Mouse (Mus musculus) midbrain, postnatal 0 days (tissue): ENCODE data around the gene Ccdc155. TPM values are rescaled to one million over a fixed set of nuclear protein-coding genes. Genes with fewer than 3 reads are reported as not detected.

ENCODE experiments used
- ATAC-seq: fragments of 200-750 bp; cut with Nextera tagmentation; 2 replicates; pipeline ENCODE4 v1.8.0; 2017; ENCODE audit warnings: moderate number of reproducible peaks, mild to moderate bottlenecking, moderate TSS enrichment, moderate library complexity; ENCODE audit not compliant: low FRiP score
- DNase-seq: peaks from one replicate; pipeline ENCODE4 v3.0.0-alpha.2; 2015; ENCODE audit warnings: low spot score
- H3K27ac ChIP-seq: fragments of 300-500 bp; sonication (generic); 2 replicates; pipeline ENCODE4 v1.5.1; 2014; ENCODE audit warnings: low read depth, mild to moderate bottlenecking, low read length, mixed read lengths
- H3K27me3 ChIP-seq: fragments of 300-500 bp; sonication (generic); 2 replicates; pipeline ENCODE4 v1.6.1; 2014; ENCODE audit warnings: low read length, control low read depth, mixed read lengths; ENCODE audit not compliant: insufficient read depth
- H3K36me3 ChIP-seq: fragments of 300-500 bp; sonication (generic); 2 replicates; pipeline ENCODE4 v1.6.1; 2014; ENCODE audit warnings: low read length, control low read depth, mixed read lengths; ENCODE audit not compliant: insufficient read depth
- H3K4me1 ChIP-seq: fragments of 300-500 bp; sonication (generic); 2 replicates; pipeline ENCODE4 v1.6.1; 2014; ENCODE audit warnings: mild to moderate bottlenecking, control low read depth, antibody characterized with exemption, low read length, mixed read lengths; ENCODE audit not compliant: insufficient read depth
- H3K4me2 ChIP-seq: fragments of 300-500 bp; sonication (generic); 2 replicates; pipeline ENCODE4 v1.6.1; 2014; ENCODE audit warnings: low read depth, mild to moderate bottlenecking, low read length, mixed read lengths; ENCODE audit not compliant: poor library complexity, severe bottlenecking
- H3K4me3 ChIP-seq: fragments of 300-500 bp; sonication (generic); 2 replicates; pipeline ENCODE4 v1.5.1; 2014; ENCODE audit warnings: low read depth, mild to moderate bottlenecking, low read length, moderate library complexity
- H3K9ac ChIP-seq: fragments of 300-500 bp; sonication (generic); replicated peaks from 2 replicates; pipeline ENCODE4 v1.6.1; 2014; ENCODE audit warnings: mild to moderate bottlenecking, low read length, moderate library complexity, mixed read lengths; ENCODE audit not compliant: poor library complexity, severe bottlenecking
- H3K9me3 ChIP-seq: fragments of 300-500 bp; sonication (generic); 2 replicates; pipeline ENCODE4 v1.6.1; 2016; ENCODE audit warnings: low read length, control low read depth
- CTCF ChIP-seq: IDR thresholded peaks from 2 replicates; pipeline ENCODE4 v1.5.1; 2016; ENCODE audit warnings: antibody characterized with exemption, mild to moderate bottlenecking
- WGBS: fragments of 180-500 bp; shearing (Covaris S2); extraction: QIAGEN DNeasy Blood & Tissue Kit; methylation state at CpG from one replicate; pipeline ENCODE4 v1.1.7; 2014; 5-methylcytosine and 5-hydroxymethylcytosine counted together
- polyA plus RNA-seq: library from polyadenylated mRNA; unstranded; fragments of >200 nt; fragmentation: Nextera tagmentation; extraction: Ambion mirVana; gene quantifications from 2 replicates; pipeline ENCODE4 v1.2.1, GENCODE M21; 2015
- total RNA-seq: library from RNA; depleted of rRNA; stranded (reverse); fragments of >200 nt; gene quantifications from 2 replicates; pipeline ENCODE4 v1.2.3, GENCODE M21; 2014

Gene Ccdc155
- total and polyA plus RNA-seq, 2 experiments from 2014 or later: 0.32 to 0.38 TPM

- TF ChIP-seq CTCF: no peak
- ATAC-seq: no peak
- Histone ChIP-seq H3K27ac (no peak overlapping the region), H3K9ac (no peak overlapping the region), H3K4me1 (peaks cover 8% of the 10 kb centered on the region; the same call in 1 of the 2 replicates), H3K9me3 (no peaks in the 10 kb centered on the region), H3K27me3 (peaks cover 3% of the 10 kb centered on the region; the same call in 1 of the 2 replicates), H3K4me2 (no peak overlapping the region), H3K4me3 (no peak overlapping the region), H3K36me3 (peaks cover 28% of the 10 kb centered on the region)
- WGBS: 92% methylated on average over 6 of the region's 6 CpGs
- DNase-seq: no peak
These were observed 45.7 kb downstream of the Ccdc155 start for GRCm38 (mm10) chr7:45158991-45159390.

GRCm38 (mm10) chr7:45157459-45157858, 47.2 kb downstream of the Ccdc155 start:
- no peak overlapping the region for H3K4me2 ChIP-seq
- H3K4me1 ChIP-seq: 0 out of 2 replicates have a peak, but pooled peaks cover 3% of the 10 kb centered on the region
- ATAC-seq (no peak), DNase-seq (no peak)
- no peaks in the 10 kb centered on the region for H3K9me3 ChIP-seq
- no peak overlapping the region for H3K27ac ChIP-seq
- no peak overlapping the region for H3K9ac ChIP-seq
- no peak for TF ChIP-seq CTCF
- no peak overlapping the region for H3K4me3 ChIP-seq
- H3K27me3 ChIP-seq: no peaks in the 10 kb centered on the region
- 87% methylated on average over 14 of the region's 14 CpGs for WGBS
- H3K36me3 ChIP-seq: peaks cover 28% of the 10 kb centered on the region

- Histone ChIP-seq H3K9ac (no peak overlapping the region), H3K36me3 (peaks cover 28% of the 10 kb centered on the region), H3K4me2 (no peak overlapping the region), H3K9me3 (no peaks in the 10 kb centered on the region), H3K4me3 (no peak overlapping the region), H3K4me1 (no peaks in the 10 kb centered on the region), H3K27me3 (no peaks in the 10 kb centered on the region), H3K27ac (no peak overlapping the region)
- DNase-seq: no peak
- no peak for ATAC-seq
- no peak for TF ChIP-seq CTCF
- WGBS: 95% methylated on average over 15 of the region's 15 CpGs
These were observed 48.5 kb downstream of the Ccdc155 start for GRCm38 (mm10) chr7:45156206-45156605.

- peak overlapping the region; percentile 69 for H3K4me2 ChIP-seq
- WGBS: 87% methylated on average over 9 of the region's 9 CpGs
These were observed 49.1 kb downstream of the Ccdc155 start for GRCm38 (mm10) chr7:45155590-45155989.

GRCm38 (mm10) chr7:45154993-45155514, 49.6 kb downstream of the Ccdc155 start:
- DNase-seq: peak; percentile 46
- no peak overlapping the region for H3K9ac ChIP-seq
- peak overlapping the region; percentile 58 for H3K4me3 ChIP-seq
- peak overlapping the region; percentile 69 for H3K4me2 ChIP-seq
- H3K9me3 ChIP-seq: no peaks in the 10 kb centered on the region
- peak; percentile 55; the same call in 1 of the 2 replicates for ATAC-seq
- TF ChIP-seq CTCF: peak; percentile 73
- H3K27ac ChIP-seq: peak overlapping the region; percentile 94; the same call in 1 of the 2 replicates
- H3K27me3 ChIP-seq: no peaks in the 10 kb centered on the region
- H3K4me1 ChIP-seq: no peaks in the 10 kb centered on the region
- WGBS: 79% methylated on average over 12 of the region's 12 CpGs
- H3K36me3 ChIP-seq: peaks cover 23% of the 10 kb centered on the region

More at GRCm38 (mm10) chr7:45155590-45155989, 49.1 kb downstream of the Ccdc155 start:
- no peak for ATAC-seq
- TF ChIP-seq CTCF: no peak
- Histone ChIP-seq H3K36me3 (peaks cover 28% of the 10 kb centered on the region), H3K27me3 (no peaks in the 10 kb centered on the region), H3K4me1 (no peaks in the 10 kb centered on the region), H3K27ac (no peak overlapping the region), H3K4me3 (no peak overlapping the region), H3K9me3 (no peaks in the 10 kb centered on the region), H3K9ac (no peak overlapping the region)
- DNase-seq: no peak

GRCm38 (mm10) chr7:45154096-45154992, 50.3 kb downstream of the Ccdc155 start, which contains the start of the genes Pih1d1 and Aldh16a1:
Gene Pih1d1, plus strand, starts transcription at chr7:45154303.
Gene Aldh16a1, minus strand, starts transcription at chr7:45154584.
- peak; percentile 78 for TF ChIP-seq CTCF
- H3K9ac ChIP-seq: peak within 1 kb of the TSS; percentile 77
- no peaks in the 10 kb centered on the region for H3K4me1 ChIP-seq
- H3K4me3 ChIP-seq: peak within 1 kb of the TSS; percentile 58
- peak within 1 kb of the TSS; percentile 69 for H3K4me2 ChIP-seq
- H3K27me3 ChIP-seq: no peaks in the 10 kb centered on the region
- no peaks in the 10 kb centered on the region for H3K9me3 ChIP-seq
- ATAC-seq (peak; percentile 93), DNase-seq (peak; percentile 97)
- peak within 1 kb of the TSS; percentile 94 for H3K27ac ChIP-seq
- H3K36me3 ChIP-seq: peaks cover 16% of the 10 kb centered on the region; the same call in 1 of the 2 replicates
- 5% methylated on average over 67 of the region's 69 CpGs for WGBS
